Mouse (Mus musculus) limb, embryonic 15.5 days (tissue): ENCODE data around the gene Hoxa6. TPM values are rescaled to one million over a fixed set of nuclear protein-coding genes. Genes with fewer than 3 reads are reported as not detected.
A peak's percentile ranks its signal among the peaks of the same experiment; 100 is the strongest.

Experiments used
- ATAC-seq: fragments of 200-750 bp; cut with Nextera tagmentation; 2 replicates; pipeline ENCODE4 v1.8.0; 2017; ENCODE audit warnings: low read depth, moderate TSS enrichment; ENCODE audit not compliant: insufficient number of reproducible peaks, low FRiP score, low TSS enrichment
- H3K27ac ChIP-seq: fragments of 300-500 bp; sonication (generic); 2 replicates; pipeline ENCODE4 v1.5.1; 2015; ENCODE audit warnings: moderate library complexity, mild to moderate bottlenecking, inconsistent platforms
- H3K27me3 ChIP-seq: fragments of 300-500 bp; sonication (generic); 2 replicates; pipeline ENCODE4 v1.6.1; 2015; ENCODE audit warnings: inconsistent platforms
- H3K36me3 ChIP-seq: fragments of 300-500 bp; sonication (generic); 2 replicates; pipeline ENCODE4 v1.6.1; 2015; ENCODE audit warnings: inconsistent platforms
- H3K4me1 ChIP-seq: fragments of 300-500 bp; sonication (generic); 2 replicates; pipeline ENCODE4 v1.6.1; 2015; ENCODE audit warnings: inconsistent platforms
- H3K4me2 ChIP-seq: fragments of 300-500 bp; sonication (generic); 2 replicates; pipeline ENCODE4 v1.6.1; 2015; ENCODE audit warnings: mild to moderate bottlenecking, inconsistent platforms
- H3K4me3 ChIP-seq: fragments of 300-500 bp; sonication (generic); 2 replicates; pipeline ENCODE4 v1.5.1; 2015; ENCODE audit warnings: mild to moderate bottlenecking, inconsistent platforms
- H3K9ac ChIP-seq: fragments of 300-500 bp; sonication (generic); 2 replicates; pipeline ENCODE4 v1.6.1; 2015; ENCODE audit warnings: inconsistent platforms
- H3K9me3 ChIP-seq: fragments of 300-500 bp; sonication (generic); 2 replicates; pipeline ENCODE4 v1.6.1; 2016; ENCODE audit warnings: inconsistent platforms
- WGBS: fragments of 180-500 bp; shearing (Covaris S2); methylation state at CpG from one replicate; pipeline ENCODE4 v1.1.7; 2015; 5-methylcytosine and 5-hydroxymethylcytosine counted together
- microRNA counts: library from miRNA; unstranded; fragments of <30 nt; microRNA quantifications from one replicate; lab custom pipeline; 2016
- microRNA-seq: library from miRNA; unstranded; fragments of <30 nt; microRNA quantifications from one replicate; pipeline ENCODE4, GENCODE M21; 2016
- polyA plus RNA-seq: library from polyadenylated mRNA; unstranded; fragments of >200 nt; fragmentation: Nextera tagmentation; extraction: Ambion mirVana; gene quantifications from 2 replicates; pipeline ENCODE4 v1.2.1, GENCODE M21; 2015

Gene Hoxa6
- polyA plus RNA-seq, 1 experiment from 2014 or later = 1.1 TPM

DNA sequence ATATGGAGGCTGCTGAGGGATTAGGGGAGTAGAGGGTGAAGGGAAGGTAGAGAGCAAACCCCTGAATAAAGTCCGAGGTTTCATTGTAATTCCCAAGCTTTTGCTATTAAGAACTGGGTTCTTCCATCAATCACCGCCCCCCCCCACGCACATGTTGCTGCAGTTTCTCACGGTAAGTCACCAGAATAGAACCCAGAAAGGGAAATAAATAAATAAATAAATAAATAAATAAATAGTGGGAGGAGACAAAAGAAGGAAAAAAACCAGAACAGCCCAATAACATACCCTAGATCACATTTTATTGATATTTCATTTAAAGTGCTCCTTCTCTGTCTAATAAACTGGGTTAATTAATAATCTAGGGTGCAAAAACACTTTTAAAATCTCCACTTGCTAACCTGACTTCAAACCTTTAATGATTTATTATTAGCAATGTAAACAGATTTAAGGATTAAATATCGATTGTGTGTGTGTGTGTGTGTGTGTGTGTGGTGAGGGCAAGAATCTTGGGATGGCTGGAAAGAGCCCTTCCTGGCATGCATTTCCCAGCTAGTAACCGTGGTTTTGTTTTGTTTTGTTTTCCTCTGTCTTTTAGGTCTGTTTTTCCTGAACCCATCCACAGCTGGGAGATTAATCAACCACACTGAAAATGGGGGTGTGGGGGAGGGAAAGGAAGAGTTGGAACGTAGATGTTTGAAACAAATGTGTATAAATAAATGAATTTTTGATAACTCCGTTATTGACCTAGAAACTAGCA, 47.0 kb downstream of the Hoxa6 start:
- Histone ChIP-seq H3K36me3 (no peaks in the 10 kb centered on the region), H3K4me1 (peaks cover 53% of the 10 kb centered on the region), H3K4me2 (peak overlapping the region; percentile 5; the same call in 1 of the 2 replicates), H3K27ac (no peak overlapping the region), H3K9me3 (no peaks in the 10 kb centered on the region), H3K4me3 (no peak overlapping the region), H3K9ac (no peak overlapping the region), H3K27me3 (peaks cover 81% of the 10 kb centered on the region)
- ATAC-seq = no peak
- 31% methylated on average over 8 of the region's 8 CpGs for WGBS

GRCm38 (mm10) chr6:52160511-52161335, 47.8 kb downstream of the Hoxa6 start:
- Histone ChIP-seq H3K4me3 (peak overlapping the region; percentile 12), H3K9me3 (no peaks in the 10 kb centered on the region), H3K27ac (0 out of 2 replicates have a peak overlapping the region, but pooled peaks have one; percentile 12), H3K9ac (no peak overlapping the region), H3K4me1 (peaks cover 50% of the 10 kb centered on the region), H3K4me2 (peak overlapping the region; percentile 99), H3K36me3 (no peaks in the 10 kb centered on the region), H3K27me3 (peaks cover 81% of the 10 kb centered on the region)
- ATAC-seq = no peak
- WGBS = 8% methylated on average over 30 of the region's 30 CpGs

DNA sequence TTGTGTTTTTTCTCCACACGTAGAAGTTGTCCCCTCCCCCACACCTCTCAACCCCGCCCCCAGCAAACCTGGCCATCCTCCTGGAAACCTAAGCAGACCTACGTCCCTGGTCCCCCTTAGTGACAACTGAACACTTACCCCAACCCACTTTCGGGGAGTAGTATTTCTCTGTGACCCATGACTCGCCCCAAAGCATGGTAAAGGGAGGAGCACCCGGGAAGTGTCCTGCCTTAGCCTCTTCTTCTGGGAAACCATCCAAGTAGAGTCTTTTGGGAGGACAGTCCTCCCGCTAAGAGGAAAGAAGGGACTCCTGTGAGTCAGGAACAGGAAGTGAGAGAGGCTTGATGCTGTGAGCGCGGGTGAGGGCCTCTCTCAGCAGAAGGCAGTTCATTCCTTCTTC, 48.5 kb downstream of the Hoxa6 start:
- peaks cover 44% of the 10 kb centered on the region for H3K4me1 ChIP-seq
- no peak overlapping the region for H3K27ac ChIP-seq
- no peak for ATAC-seq

GRCm38 (mm10) chr6:52159164-52159761, 49.3 kb downstream of the Hoxa6 start:
- peak overlapping the region; percentile 72 for H3K4me3 ChIP-seq
- ATAC-seq = no peak
- H3K4me1 ChIP-seq = peaks cover 38% of the 10 kb centered on the region
- WGBS = 17% methylated on average over 12 of the region's 12 CpGs
- H3K4me2 ChIP-seq = peak overlapping the region; percentile 99
- peaks cover 86% of the 10 kb centered on the region for H3K27me3 ChIP-seq
- no peaks in the 10 kb centered on the region for H3K9me3 ChIP-seq
- no peaks in the 10 kb centered on the region for H3K36me3 ChIP-seq
- H3K27ac ChIP-seq = peak overlapping the region; percentile 33; the same call in 1 of the 2 replicates
- no peak overlapping the region for H3K9ac ChIP-seq

More for the DNA sequence above, 48.5 kb downstream of the Hoxa6 start:
- WGBS = 22% methylated on average over 9 of the region's 9 CpGs
- Histone ChIP-seq H3K36me3 (no peaks in the 10 kb centered on the region), H3K9ac (no peak overlapping the region), H3K27me3 (peaks cover 84% of the 10 kb centered on the region), H3K4me3 (0 out of 2 replicates have a peak overlapping the region, but pooled peaks have one; percentile 12), H3K9me3 (no peaks in the 10 kb centered on the region), H3K4me2 (peak overlapping the region; percentile 99)

GRCm38 (mm10) chr6:52158276-52159051, 50.1 kb downstream of the Hoxa6 start, which contains the start of gene Hoxa1:
TSS of gene Hoxa1 (minus strand) at chr6:52158317.
- peak within 1 kb of the TSS; percentile 42 for H3K9ac ChIP-seq
- H3K27me3 ChIP-seq = peaks cover 86% of the 10 kb centered on the region
- no peaks in the 10 kb centered on the region for H3K36me3 ChIP-seq
- peak within 1 kb of the TSS; percentile 72 for H3K4me3 ChIP-seq
- H3K9me3 ChIP-seq = no peaks in the 10 kb centered on the region
- WGBS = under 1% methylated on average over 54 of the region's 55 CpGs
- peaks cover 34% of the 10 kb centered on the region for H3K4me1 ChIP-seq
- H3K4me2 ChIP-seq = peak within 1 kb of the TSS; percentile 99
- peak; percentile 62; the same call in 1 of the 2 replicates for ATAC-seq
- H3K27ac ChIP-seq = peak within 1 kb of the TSS; percentile 33

DNA sequence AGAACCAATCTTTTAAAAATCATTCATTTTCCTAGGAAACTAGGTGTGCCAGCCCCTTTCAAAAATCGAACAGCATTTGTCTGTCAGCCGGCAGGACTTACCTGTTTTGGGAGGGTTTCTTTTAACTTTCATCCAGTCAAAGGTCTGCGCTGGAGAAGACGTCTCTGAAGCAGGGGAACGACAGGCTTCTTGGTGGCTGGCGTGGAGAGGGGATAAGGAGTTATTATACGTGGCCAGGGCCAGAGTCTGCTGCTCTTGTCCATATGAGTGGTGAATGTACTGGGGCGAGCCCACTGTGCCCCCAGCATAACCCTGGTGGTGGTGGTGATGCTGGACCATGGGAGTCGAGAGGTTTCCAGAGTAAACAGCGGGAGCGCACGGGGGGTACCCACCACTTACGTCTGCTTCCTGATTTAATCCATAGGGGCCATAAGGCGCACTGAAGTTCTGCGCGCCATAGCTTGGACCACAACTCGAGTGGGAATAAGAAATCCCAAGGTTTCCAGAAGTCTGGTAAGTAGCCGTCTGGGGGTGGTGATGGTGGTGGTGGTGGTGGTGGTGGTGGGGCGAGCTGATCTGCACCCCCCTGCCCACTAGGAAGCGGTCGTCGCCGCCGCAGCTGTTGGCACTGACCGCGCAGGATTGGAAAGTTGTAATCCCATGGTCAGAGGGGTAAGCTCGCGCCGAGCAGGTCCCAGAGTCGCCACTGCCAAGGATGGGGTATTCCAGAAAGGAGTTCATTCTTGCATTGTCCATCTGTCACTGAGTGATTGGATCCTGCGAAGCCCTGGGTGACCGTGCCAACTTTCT, 50.9 kb downstream of the Hoxa6 start:
- Histone ChIP-seq H3K9ac (no peak overlapping the region), H3K4me1 (peaks cover 34% of the 10 kb centered on the region), H3K9me3 (no peaks in the 10 kb centered on the region), H3K27ac (no peak overlapping the region), H3K27me3 (peaks cover 86% of the 10 kb centered on the region), H3K36me3 (no peaks in the 10 kb centered on the region), H3K4me2 (peak overlapping the region; percentile 99), H3K4me3 (peak overlapping the region; percentile 72)
- ATAC-seq = peak; percentile 56
- 1% methylated on average over 32 of the region's 32 CpGs for WGBS

DNA sequence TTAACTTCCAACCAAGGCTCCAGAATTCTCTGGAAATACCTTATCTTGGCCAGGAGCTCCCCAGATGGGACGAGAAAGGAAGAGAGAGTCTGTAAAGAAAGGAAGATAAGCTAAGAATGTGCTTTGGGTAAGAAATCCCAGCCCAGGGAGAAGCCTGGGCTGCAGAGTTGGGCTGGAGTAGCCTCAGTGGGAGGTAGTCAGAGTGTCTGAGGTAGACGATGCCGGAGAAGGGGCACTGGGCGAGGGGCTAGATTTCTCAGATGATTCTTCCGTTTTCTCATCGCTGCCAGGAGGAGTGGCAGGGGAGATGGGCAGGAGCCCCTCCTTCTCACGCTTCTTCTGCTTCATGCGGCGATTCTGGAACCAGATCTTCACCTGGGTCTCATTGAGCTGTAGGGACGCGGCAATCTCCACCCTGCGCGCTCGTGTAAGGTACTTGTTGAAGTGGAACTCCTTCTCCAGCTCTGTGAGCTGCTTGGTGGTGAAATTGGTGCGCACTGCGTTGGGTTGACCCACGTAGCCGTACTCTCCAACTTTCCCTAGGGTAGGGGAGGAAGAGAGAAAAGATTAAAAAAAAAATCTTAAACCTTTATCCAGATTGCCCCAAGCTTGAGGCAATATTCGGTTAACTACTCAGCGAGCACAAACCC, 51.8 kb downstream of the Hoxa6 start:
- Histone ChIP-seq H3K9me3 (no peaks in the 10 kb centered on the region), H3K4me1 (peaks cover 34% of the 10 kb centered on the region), H3K4me2 (no peak overlapping the region), H3K27me3 (peaks cover 86% of the 10 kb centered on the region), H3K9ac (no peak overlapping the region), H3K36me3 (no peaks in the 10 kb centered on the region), H3K27ac (no peak overlapping the region), H3K4me3 (no peak overlapping the region)
- ATAC-seq = no peak
- WGBS = 6% methylated on average over 20 of the region's 20 CpGs

MicroRNA genes within 50 kb of the gene (microRNA counts, 519-probe panel; counts per million panel counts)
- 4,086 counts per million, percentile 93 among the panel's probes with 10 or more counts for microRNA mmu-miR-196b (lab: Ali Mortazavi, UCI)

Small RNA genes within 50 kb of the gene (microRNA-seq; reads per million reads assigned to microRNA genes)
- gene Mir196b = 48,091 reads per million, percentile 98 among the genes with 10 or more reads in this experiment

Other genes with a start within 250 kb of the Hoxa6 start
- 18.7 and 18.8 TPM in 2 replicates for gene Skap2, start 196.2 kb downstream of the Hoxa6 start, polyA plus RNA-seq
- 0.52 and 0.68 TPM in 2 replicates for gene Hoxa1, start 50.4 kb downstream of the Hoxa6 start, polyA plus RNA-seq
- 0.59 and 0.76 TPM in 2 replicates for gene Hoxa2, start 43.9 kb downstream of the Hoxa6 start, polyA plus RNA-seq
- 0.10 and 0.26 TPM in 2 replicates for gene 5730596B20Rik, start 31.2 kb downstream of the Hoxa6 start, polyA plus RNA-seq
- 0.52 and 0.63 TPM in 2 replicates for gene Hoxa4, start 17.0 kb downstream of the Hoxa6 start, polyA plus RNA-seq
- 1.7 and 2.1 TPM in 2 replicates for gene Hoxa5, start 4.1 kb downstream of the Hoxa6 start, polyA plus RNA-seq
- 2.2 and 2.5 TPM in 2 replicates for gene Hoxa3, start 4.6 kb upstream of the Hoxa6 start, polyA plus RNA-seq
- 0.70 TPM in 1 of 2 replicates, not detected in the other for gene Gm28308, start 4.6 kb upstream of the Hoxa6 start, polyA plus RNA-seq
- gene Hoxa7, start 13.1 kb upstream of the Hoxa6 start, polyA plus RNA-seq = 12.0 and 12.9 TPM in 2 replicates
- 30.8 and 34.0 TPM in 2 replicates for gene Hoxa9, start 22.4 kb upstream of the Hoxa6 start, polyA plus RNA-seq
- 86.8 and 108 TPM in 2 replicates for gene Hoxa10, start 32.1 kb upstream of the Hoxa6 start, polyA plus RNA-seq
- 23.3 and 33.4 TPM in 2 replicates for gene Hoxa11, start 37.1 kb upstream of the Hoxa6 start, polyA plus RNA-seq
- 11.0 and 17.4 TPM in 2 replicates for gene Hoxa13, start 52.2 kb upstream of the Hoxa6 start, polyA plus RNA-seq
- 0.19 and 0.59 TPM in 2 replicates for gene Evx1, start 104.8 kb upstream of the Hoxa6 start, polyA plus RNA-seq